Mouse (Mus musculus): Measurements from ENCODE around the gene Tnnc1.
A peak's percentile ranks its signal among the peaks of the same experiment; 100 is the strongest.

Gene Tnnc1

DNA sequence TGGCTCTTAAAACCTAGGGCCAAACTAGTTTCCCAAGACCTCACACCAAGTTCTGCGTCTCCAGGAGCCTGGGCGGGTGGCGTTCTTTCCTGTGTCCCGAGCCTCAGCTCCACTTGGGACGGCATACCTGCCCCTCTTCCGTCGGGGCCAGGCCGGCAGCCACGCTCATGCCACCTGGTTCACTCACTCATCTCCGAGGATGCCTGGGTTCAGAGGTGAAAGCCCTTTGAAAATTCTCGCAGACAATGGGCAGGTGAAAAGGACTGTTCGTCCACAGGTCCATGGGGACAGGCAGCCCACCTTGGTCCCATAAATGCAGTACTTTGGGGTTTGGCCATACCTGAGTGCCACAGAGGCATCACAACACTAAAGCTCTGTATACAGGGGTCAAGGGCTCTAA is 23.9 kb upstream of the Tnnc1 start:
- no peak for DNase-seq (ENCODE audit: low read depth, low spot score)

DNA sequence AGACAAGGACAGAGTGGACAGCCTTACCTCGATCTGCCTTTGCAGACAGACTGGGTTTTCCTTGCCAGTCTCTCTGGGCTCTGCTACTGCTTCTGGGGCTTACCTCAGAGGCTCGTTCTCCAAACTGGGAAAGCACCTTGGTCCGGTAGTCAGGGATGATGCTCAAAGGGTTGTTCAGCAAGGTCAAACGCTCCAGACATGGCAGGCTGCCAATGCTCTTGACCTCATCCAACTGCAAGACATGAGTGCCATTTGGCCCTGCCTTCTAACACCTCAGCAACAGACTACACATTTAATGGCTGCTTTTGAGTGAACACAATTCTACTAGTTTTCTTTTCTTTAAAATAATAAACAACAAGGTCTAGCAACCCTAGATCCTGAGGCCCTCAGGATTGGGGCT is 21.5 kb upstream of the Tnnc1 start:
- DNase-seq (ENCODE audit: low read depth, low spot score) = no peak

DNA sequence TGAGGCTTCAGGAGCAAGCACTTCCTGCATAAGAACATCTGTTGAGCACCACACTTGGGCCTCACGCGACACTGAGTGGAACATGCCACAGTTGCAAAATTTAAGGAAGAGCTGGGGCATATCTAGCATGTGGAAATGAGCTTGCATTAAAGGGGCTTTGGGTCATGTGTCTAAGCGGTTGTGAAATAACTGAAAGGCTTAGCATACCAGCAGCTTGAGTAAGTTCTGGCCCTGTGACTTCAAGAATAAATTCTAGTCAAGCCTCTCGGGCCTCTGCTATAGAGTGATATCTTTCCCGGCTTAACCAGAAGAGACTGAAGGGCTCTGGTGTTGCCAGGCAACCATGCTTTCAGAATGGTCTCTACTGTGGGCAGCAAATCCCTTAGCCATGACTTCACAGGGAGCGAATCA is 19.3 kb upstream of the Tnnc1 start:
- DNase-seq (ENCODE audit: low read depth, low spot score) = no peak

DNA sequence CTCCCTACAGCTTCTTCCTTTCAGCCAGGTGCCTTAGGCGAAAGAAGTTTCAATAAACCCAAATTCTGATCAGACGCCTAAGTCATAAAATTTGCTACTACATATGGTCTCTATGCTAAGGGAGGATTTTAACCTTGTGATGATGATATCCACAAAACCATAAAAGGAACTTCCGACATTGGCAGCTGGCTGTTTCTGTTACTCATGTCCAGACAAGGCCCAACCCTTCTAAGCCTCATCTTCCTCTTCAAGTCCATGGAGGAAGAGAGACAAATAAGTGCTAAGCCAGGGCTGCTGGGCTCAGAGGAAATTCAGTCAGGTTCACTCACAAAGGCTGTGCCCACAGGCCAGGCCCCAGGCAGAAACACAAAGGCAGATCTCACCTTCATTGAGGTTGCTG is 18.8 kb upstream of the Tnnc1 start:
- DNase-seq (ENCODE audit: low read depth, low spot score) = no peak

DNA sequence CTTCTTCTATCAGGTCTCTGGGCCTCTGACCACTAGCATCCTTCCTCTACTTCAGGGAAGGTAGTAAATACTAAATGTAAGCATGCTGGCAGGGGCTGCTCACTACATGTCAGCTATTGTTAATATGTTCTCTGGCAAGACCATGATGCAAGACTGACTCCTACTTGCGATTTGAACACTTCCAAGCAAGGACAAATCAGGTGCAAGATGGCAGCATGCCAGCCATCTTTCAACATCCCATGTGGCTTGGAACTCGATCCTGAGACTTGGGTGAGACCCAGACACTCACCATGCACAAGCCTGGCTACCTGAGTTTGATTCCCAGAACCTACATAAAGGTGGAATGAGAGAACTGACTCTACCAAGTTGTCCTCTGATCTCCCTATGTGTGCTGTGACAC is 16.2 kb upstream of the Tnnc1 start:
- DNase-seq (ENCODE audit: low read depth, low spot score) = no peak

DNA sequence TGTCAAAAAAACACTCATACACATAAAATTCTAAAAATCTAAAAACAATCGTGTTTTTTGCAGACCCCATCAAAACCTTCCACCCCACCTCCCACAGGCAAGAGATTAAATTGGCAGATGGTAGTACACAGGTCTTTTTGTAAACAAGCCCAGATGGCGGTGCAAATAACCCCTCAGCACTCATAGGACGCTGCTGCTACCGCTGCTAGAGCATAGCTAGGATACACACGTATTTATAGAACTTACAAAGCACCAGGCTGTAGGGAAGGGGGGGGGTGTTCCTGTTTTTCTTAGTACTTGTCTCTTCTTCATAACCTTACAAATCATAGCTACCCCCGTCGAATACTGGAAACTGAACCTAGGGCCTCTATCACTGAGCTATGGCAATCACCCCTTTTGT is 14.3 kb upstream of the Tnnc1 start:
- DNase-seq (ENCODE audit: low read depth, low spot score) = no peak

DNA sequence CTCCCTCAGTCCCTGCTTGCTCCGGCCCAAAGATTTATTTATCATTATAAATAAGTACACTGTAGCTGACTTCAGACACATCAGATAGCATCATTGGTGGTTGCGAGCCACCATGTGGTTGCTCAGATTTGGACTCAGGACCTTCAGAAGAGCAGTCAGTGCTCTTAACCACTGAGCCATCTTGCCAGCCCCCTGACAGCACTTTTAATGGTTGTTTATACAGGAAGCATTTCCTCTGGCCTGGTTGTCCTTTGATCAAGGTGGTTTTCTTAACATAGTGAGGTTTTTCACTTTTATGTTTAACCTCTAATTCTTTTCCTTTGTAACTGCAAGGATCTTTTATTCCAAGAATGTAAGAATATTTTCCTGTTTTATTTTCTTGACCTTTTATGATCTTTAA is 13.7 kb upstream of the Tnnc1 start:
- DNase-seq (ENCODE audit: low read depth, low spot score) = no peak

DNA sequence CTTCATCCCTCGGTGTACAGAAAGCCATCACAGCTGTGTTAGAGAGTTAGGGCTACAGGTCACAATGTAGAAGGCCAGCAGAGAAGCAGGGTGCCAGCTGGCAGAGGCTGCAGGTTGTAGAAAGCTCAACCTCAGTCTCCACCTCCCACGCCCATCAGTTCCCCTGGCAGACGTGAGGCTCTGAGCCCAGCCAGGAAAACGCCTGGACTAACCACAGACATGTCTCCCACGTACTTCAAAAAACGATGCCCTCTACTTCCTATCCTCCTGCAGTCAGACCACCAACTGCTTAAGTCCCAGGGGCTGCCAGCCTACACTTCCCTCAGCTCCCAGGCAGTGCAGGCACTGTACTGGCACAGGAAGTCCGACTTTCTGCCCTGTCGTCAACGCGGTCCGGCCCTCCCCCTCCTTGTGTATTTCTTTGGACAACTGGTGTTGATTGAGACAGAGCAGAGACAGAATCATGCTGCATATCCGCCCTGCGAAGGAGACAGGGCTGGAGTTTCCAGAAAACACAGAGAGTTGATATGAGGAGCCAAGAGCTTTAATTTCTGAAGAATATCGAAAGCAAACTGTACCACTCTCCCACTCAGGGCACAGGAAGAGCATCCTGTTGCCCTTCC is 13.1 kb upstream of the Tnnc1 start:
- DNase-seq (ENCODE audit: low read depth, low spot score) = no peak

DNA sequence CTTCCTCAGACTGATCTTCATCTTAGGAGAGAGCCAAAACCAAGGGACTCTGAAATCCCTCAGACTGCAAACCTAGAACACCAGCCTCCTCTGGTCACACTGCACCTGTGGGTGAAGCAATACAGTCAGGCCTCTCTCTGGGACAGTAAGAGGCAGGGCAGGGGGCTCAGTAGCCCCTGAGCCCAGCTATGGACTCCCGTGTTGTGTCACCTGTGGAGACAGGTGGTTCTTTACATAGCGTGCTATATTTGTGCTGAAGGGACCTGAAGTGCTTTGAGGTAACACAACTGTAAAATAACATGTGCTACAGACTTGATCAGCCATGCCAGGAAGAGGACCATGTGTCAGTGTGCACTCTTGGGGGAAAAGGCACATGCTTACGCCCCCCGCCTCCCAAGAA is 12.6 kb upstream of the Tnnc1 start:
- no peak for DNase-seq (ENCODE audit: low read depth, low spot score)

DNA sequence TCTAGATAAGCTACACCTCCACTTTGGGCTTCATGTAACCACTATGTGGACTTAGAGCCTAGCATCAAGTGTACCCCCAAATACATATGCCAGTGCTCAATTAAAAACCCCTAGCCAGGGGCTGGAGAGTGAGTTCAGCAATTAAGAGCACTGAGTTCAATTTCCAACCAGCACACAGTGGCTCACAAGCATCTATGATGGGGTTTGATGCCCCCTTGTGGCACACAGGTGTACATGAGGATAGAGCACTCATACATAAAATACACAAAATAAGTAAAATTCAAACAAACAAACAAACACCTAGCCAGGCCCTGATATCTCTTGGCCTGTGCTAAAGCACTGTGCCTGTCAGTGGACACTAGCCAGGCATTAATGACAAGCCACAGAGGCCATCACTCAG is 12.1 kb upstream of the Tnnc1 start:
- DNase-seq (ENCODE audit: low read depth, low spot score) = peak; percentile 54

DNA sequence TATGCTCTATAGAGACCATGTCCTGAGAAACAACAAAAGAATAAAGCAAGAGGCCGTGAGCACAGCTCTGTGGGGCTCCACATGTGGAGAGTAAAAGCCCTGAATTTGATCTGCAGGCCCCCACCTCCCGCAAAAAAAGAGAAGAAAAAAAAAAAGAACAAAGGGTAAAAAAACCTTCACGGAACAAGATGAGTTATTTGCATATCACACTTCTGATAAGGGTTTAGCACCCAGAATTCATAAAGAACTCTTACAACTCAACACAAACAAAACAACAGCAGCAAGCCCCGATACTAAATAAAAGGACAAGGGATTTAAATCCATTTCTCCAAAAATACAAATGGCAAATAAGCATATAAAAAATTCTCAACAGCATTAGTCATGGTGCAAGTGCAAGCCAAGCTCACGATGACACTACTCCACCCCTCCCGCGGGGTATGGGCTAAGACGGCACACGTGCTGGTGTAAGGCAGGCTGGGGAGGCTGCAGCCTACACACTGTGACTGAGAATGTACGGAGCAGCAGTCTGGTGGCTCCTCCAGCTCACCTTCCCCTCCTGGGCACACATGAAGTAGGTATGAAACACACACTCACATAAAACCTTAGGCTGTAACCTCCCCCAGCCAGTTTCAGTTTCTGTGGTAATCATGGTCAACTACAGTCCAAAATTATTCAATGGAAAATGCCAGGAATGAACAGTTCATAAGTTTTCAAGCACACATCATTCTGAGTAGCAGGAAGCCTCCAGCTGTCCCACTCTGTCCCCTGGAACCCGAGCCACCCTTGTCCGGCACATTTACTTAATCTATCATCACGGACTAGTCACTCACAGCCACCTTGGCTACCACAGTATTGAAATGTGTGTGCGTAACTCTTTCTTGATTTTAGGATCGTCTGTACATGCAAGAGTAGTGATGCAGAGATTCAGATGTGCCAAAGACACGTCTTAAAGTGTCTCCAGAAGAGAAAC is 10.3 kb upstream of the Tnnc1 start:
- peak; percentile 76 for DNase-seq (ENCODE audit: low read depth, low spot score)

DNA sequence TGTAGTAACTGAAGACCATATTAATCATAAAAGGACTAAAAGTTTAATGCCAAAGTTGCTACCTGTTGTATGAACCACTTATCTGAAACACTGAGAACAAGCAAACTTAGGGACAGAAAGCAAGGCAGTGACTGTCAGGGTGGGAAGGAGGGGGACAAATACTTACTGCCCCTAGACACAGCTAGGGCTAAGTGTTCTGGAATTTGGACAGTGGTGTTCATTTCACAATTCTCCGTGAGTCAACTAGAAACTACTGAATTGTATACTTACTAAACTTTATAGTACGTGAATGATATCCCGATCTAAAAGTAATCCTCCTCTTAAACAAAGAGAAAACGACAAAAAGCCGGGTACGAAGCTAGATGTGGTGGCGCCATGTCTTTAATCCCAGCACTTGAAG is 8.5 kb upstream of the Tnnc1 start:
- no peak for DNase-seq (ENCODE audit: low read depth, low spot score)

DNA sequence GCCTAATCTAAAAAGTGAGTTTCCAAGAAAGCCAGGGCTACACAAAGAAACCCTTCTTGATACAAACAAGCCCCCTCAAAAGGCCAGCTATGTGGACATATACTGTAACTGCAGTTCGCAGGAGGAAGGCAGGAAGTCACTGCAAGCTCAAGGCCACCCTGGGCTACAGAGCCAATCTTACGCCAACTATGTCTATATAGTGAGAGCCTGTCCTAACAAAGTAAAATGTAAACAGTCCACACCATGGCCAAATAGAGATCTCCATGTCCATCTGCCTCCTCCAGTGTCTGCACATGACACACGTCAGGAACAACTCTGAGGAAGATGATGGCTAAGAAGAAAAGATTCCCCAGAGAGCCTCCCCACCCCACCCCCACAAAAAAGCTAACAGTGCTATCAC is 8.1 kb upstream of the Tnnc1 start:
- DNase-seq (ENCODE audit: low read depth, low spot score) = no peak

DNA sequence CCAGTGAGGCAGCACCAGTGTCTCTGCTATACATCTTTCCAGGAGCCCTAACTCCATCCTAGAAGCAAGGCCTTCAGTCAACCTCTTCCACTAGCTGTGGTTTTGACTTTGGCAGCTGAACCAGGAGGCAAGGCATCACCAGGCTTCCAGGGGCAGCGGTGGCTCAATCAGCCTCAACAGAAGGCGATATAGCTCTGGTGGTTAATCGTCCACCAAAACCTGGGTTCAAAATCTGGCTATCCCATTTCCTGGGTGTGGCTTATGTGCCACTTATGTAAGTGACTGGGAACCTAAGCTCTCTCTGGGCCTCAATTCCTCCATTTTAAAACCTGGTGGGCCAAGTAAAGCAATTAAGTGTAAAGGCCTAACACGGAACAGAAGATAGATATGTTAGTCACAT is 3.3 kb upstream of the Tnnc1 start:
- DNase-seq (ENCODE audit: low read depth, low spot score) = no peak

DNA sequence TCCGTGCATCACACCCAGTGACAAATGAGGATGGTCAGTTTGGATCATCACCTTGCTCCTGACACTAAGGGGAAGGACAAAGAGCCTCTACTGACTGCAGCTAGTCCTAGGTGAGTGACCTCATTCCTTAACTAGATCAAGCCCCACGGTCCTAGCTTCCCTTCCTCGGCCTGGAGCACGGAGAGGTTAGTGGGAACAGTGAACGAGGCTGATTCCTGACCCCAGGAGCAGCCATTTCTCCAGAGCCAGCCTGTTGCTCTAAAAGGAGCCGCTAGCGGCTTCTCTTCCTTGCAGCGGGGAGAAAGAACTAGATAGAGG is 2.9 kb upstream of the Tnnc1 start:
- peak; percentile 10 for DNase-seq (ENCODE audit: low read depth, low spot score)

DNA sequence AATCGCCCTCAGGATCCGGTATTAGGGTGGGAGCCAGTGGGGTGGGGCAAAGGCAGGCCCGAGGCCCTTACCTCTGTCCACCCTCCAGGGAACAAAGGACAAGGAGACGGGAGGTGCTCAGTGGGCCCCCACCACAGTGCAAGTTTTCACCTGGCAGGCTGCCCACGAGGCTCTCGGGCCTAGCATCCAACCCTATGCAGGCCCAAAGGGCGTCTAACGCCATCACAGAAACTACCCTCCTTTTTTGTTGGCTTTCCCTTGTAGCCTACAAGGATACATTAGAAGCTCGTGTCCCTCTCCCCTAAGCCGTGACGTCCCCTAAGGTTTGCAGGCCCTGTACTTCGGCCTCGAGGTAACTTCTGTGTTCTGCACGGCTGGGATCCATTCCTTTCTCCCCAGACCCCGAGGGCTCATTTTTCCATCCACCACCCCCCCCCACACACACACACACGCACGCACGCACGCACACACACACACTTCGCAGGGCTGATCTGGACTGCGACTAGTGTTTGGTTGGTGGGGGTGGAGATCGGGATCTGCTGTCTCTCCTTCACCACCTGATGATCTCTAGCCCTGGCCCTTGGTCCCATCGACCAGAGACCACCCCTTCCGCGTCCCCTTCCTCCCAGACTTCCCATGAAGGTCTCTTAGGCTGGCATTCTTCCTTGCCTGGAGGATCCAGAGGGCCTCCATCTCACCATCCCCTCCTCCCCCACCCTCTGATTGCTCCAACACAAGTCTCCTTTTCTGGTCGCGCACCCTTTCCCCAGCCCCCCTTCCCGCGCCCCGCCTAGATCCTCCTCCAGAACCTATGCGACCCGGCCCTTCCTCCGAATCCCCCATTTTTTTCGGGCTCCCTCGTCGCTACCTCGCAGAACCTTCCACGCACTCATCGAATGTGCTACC is 2.3 kb upstream of the Tnnc1 start:
- peak; percentile 53 for DNase-seq (ENCODE audit: low read depth, low spot score)

DNA sequence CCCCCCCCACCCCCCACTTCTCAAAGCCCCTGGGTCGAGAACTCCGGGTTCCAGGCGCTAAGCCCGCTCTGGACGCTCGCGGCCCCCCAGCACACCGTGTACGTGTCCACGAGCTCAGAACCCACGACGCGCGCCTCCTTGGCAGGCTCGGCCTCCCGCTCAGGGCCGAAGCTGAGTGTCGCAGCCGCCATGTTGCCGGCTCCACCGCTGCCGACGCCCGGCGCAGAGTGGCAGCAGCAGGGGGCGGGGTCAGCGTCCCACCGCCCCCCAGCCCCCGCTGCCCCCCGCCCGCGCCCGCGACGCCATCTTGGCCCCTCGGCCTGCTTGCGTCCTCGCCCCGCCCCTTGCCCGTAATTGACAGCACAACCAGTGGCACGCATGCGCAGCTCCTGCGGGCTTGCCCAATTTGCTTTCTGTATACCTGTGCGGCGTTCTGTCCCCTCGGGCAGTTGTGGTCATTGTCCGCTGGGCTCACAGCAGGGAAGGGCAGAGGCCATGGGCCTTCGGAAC is 1.6 kb upstream of the Tnnc1 start:
- peak; percentile 95 for DNase-seq (ENCODE audit: low read depth, low spot score)

DNA sequence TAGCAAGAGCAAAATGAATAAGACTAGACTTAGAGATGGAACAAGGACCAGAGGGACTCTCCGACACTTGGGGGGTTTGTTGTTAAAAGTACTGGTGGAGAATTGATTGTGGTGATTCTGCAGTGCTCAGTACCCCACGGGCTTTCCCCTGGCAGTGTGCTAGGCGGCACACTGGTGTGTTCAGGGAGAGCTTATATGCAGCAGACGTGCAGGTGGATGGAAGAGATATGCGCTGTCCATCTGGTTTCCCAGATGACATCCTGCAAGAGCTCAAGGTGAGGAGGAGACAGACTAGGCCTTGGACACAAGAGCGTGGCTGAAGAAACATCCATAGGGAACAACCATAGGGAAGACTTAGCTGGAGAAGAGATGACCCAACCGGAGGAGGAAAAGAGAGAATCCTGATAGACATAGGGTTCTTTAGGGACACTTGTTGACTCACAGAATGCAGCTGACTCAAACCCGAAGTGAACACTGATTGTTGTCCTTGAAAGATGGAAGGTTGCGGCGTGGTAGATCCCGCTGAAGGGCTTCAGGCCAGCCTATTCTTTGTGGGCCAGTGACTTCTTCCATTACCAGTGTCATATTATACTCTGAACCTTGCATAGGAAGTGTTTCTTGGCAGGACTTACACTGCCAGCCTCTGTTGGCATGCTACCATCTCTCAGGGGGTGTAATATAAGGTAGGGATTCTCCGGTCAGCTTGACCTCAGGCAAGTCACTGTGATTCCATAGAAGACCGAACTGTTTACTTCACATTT is 862 bp upstream of the Tnnc1 start:
- DNase-seq (ENCODE audit: low read depth, low spot score) = peak; percentile 9

DNA sequence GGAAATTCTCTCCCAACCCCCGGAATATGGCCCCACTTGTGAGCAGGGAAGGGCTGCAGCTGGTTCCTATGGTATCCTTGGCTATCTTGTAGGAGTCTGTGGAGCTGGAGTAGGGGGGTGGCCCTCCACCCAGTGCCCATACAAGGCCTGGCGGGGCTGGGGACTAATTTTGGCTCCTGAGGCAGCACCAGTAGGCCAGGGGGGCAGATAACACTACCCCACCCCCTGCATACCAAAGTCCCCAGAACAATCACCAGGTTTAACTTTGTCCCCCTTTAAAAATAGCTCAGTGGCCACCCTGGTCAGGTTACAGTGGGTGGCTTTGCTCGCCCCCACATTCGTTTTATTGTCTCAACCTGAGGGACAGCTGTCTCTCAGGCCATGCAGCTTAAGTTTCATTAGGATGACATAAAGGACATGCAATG is 1.0 kb downstream of the Tnnc1 start:
- no peak for DNase-seq (ENCODE audit: low read depth, low spot score)

DNA sequence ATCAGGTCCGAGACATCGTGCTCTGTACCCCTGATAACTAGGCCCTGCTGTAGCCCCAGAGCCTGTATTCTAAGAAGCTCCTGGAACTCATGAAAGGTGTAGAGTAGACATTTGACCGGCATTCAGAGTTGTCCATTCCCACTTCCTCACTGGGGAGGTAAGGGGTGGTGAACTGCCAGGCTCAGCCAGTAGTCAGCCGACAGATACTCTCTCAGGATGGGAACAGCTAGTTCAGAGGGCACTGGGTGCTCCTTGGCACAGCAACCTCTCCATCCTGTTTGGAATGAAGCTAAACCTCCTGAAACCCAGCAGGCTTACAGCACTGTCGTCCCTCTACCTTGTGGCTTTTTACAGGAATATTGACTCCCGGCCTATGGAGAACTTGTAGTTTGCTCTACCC is 3.7 kb downstream of the Tnnc1 start:
- DNase-seq (ENCODE audit: low read depth, low spot score) = no peak

DNA sequence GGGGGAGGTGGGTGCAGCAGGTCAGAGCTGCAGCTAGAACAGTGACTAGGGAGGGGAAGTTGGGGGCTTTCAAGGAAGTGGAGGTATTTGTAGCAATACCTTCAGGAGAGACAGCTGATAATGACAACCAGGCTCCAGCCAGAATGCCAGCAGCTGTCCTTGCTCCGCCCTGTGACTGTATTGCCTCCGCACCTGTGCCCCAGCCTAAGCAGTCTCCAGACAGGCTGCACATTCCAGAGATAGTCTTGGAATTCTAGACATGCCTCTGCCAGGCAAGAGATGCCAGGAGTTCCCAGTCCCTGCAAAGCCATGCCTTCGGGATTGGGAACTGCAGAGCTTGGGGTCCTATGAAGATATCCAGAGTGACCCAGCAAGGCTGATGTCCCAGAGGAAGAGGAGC is 4.4 kb downstream of the Tnnc1 start:
- no peak for DNase-seq (ENCODE audit: low read depth, low spot score)

Measured in A20 (cell line).